Mouse (Mus musculus) forebrain, embryonic 16.5 days (tissue): Measurements from ENCODE around the gene Ffar1. TPM values are rescaled to one million over a fixed set of nuclear protein-coding genes. Genes with fewer than 3 reads are reported as not detected.

Experiments used
- ATAC-seq: fragments of 200-750 bp; cut with Nextera tagmentation; 2 replicates; pipeline ENCODE4 v1.8.0; 2017; ENCODE audit warnings: mild to moderate bottlenecking, moderate library complexity
- H3K27ac ChIP-seq: fragments of 300-500 bp; sonication (generic); 2 replicates; pipeline ENCODE4 v1.5.1; 2014; ENCODE audit warnings: low read length, control low read depth
- H3K27me3 ChIP-seq: fragments of 300-500 bp; sonication (generic); replicated peaks from 2 replicates; pipeline ENCODE4 v1.6.1; 2014; ENCODE audit warnings: low read length; ENCODE audit not compliant: control insufficient read depth, insufficient read depth
- H3K36me3 ChIP-seq: fragments of 300-500 bp; sonication (generic); 2 replicates; pipeline ENCODE4 v1.6.1; 2014; ENCODE audit not compliant: control insufficient read depth, insufficient read depth
- H3K4me1 ChIP-seq: fragments of 300-500 bp; sonication (generic); replicated peaks from 2 replicates; pipeline ENCODE4 v1.6.1; 2014; ENCODE audit warnings: low read length; ENCODE audit not compliant: control insufficient read depth, insufficient read depth
- H3K4me2 ChIP-seq: fragments of 300-500 bp; sonication (generic); 2 replicates; pipeline ENCODE4 v1.6.1; 2014; ENCODE audit warnings: mild to moderate bottlenecking, low read length, control low read depth
- H3K4me3 ChIP-seq: fragments of 300-500 bp; sonication (generic); replicated peaks from 2 replicates; pipeline ENCODE4 v1.5.1; 2014; ENCODE audit warnings: mild to moderate bottlenecking, low read length, control low read depth
- H3K9ac ChIP-seq: fragments of 300-500 bp; sonication (generic); replicated peaks from 2 replicates; pipeline ENCODE4 v1.6.1; 2014; ENCODE audit warnings: low read depth, low read length, control low read depth
- H3K9me3 ChIP-seq: fragments of 300-500 bp; sonication (generic); 2 replicates; pipeline ENCODE4 v1.6.1; 2016; ENCODE audit warnings: low read length; ENCODE audit not compliant: control insufficient read depth
- WGBS: fragments of 180-500 bp; shearing (Covaris S2); extraction: QIAGEN DNeasy Blood & Tissue Kit; methylation state at CpG from one replicate; pipeline ENCODE4 v1.1.7; 2014; 5-methylcytosine and 5-hydroxymethylcytosine counted together
- polyA plus RNA-seq: library from polyadenylated mRNA; unstranded; fragments of >200 nt; fragmentation: Nextera tagmentation; extraction: Ambion mirVana; gene quantifications from 2 replicates; pipeline ENCODE4 v1.2.1, GENCODE M21; 2015

The Ffar1 gene
- polyA plus RNA-seq, 1 experiment from 2014 or later: not detected

DNA sequence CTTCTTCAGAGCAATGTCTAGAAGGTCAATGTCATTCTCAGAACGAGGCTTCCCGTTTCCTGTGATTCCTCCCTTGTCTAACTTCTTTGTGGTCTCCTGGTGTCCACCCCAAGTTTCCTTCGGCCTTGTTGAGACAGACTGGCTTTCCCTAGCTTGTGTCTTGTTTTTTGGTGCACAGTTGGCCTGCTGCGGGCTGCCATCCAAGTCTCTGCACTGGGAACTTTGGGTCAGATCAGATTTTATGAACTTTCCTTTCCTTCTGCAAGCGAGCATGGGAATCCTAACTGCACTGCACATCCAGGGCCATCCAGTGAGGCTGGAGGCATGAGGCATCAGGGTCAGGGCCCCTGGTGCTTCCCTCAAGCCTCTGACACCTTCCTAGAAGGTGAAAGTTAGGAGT lies 39.8 kb downstream of the Ffar1 start:
- Histone ChIP-seq H3K27ac (no peak overlapping the region), H3K4me1 (no peaks in the 10 kb centered on the region), H3K27me3 (no peaks in the 10 kb centered on the region), H3K36me3 (no peaks in the 10 kb centered on the region), H3K9ac (no peak overlapping the region), H3K4me2 (no peak overlapping the region), H3K4me3 (no peak overlapping the region), H3K9me3 (no peaks in the 10 kb centered on the region)
- 70% methylated on average over 5 of the region's 5 CpGs for WGBS
- ATAC-seq: no peak

DNA sequence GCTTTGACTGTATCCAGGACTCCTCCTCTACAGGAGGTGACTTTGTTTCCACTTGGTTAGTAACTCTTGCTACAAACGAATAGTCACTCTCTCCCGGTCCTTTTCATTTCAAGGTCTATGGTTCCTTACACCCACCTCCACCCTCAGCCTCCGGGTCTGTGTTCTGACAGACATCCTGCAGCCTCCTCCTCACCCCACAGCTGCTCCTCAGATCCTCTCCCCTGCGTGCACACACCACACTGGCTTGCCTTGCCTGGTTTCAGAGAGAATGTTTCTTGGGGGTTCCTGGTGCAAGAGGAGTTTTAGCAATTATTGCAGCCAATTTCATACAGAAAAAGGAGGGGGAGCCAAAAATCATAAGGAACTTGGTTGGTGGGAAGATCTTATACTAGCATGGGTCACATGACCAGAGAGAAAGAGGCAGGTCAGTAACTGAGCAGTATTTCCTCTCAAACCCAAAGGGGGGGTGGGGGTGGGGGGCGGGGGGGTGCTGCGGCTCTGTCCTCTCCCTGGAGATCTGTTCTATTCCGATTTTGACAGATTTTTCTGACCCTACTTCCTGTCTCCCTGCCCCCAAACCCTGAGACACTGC lies 40.4 kb downstream of the Ffar1 start:
- Histone ChIP-seq H3K9ac (no peak overlapping the region), H3K4me1 (no peaks in the 10 kb centered on the region), H3K27ac (no peak overlapping the region), H3K4me2 (no peak overlapping the region), H3K4me3 (no peak overlapping the region), H3K27me3 (no peaks in the 10 kb centered on the region), H3K9me3 (no peaks in the 10 kb centered on the region), H3K36me3 (no peaks in the 10 kb centered on the region)
- no peak for ATAC-seq
- 70% methylated on average over 7 of the region's 7 CpGs for WGBS

DNA sequence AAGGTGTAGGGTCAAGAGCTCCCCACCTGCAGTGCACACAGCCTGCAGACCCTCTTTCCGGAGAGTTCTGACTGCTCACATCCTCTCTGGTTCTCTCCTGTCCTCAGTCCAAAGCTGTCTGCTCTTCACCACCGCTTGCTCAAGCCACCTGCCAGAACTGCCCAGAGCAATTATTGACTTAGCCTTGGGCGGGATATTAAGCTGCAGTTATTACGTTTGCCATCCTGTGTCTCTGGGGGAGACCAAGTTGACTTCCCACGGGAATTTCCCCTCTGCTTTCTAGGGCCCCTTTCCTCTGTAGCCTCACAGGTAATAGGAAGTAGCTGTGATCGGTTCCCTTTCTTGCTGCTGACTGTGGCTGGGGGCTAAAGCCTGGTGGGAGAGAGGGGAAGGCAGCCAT lies 41.2 kb downstream of the Ffar1 start:
- H3K9ac ChIP-seq: no peak overlapping the region
- H3K27me3 ChIP-seq: no peaks in the 10 kb centered on the region
- no peak for ATAC-seq
- no peaks in the 10 kb centered on the region for H3K4me1 ChIP-seq
- H3K36me3 ChIP-seq: no peaks in the 10 kb centered on the region
- no peak overlapping the region for H3K27ac ChIP-seq
- H3K4me2 ChIP-seq: no peak overlapping the region
- 68% methylated on average over 5 of the region's 6 CpGs for WGBS
- no peaks in the 10 kb centered on the region for H3K9me3 ChIP-seq
- H3K4me3 ChIP-seq: no peak overlapping the region

DNA sequence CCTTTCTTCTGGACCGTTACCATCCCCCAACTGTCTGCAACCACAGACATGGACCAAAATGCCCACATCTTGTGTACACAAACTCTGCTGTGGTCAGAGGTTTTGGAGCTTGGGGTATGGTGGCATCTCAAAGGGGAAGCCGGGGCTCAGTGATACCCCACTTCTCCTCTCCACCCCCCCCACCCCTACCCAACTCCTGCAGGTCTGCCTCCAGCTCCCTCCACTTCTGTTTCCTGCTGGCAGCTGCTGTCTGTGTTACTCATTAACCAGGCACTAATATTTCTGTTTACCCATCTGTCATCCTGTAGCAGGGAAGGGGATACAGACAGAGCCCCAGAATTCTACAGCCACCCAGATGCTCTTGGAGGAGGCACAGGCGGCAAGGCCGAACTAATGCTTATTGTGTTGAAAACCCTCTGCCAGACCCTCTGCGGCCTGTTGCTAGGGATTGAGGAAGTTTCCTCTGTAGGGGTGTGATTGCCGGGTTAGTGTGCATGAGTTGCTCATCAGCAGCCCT lies 49.0 kb downstream of the Ffar1 start:
- ATAC-seq: no peak
- H3K27me3 ChIP-seq: no peaks in the 10 kb centered on the region
- H3K4me2 ChIP-seq: no peak overlapping the region
- no peak overlapping the region for H3K4me3 ChIP-seq
- H3K4me1 ChIP-seq: no peaks in the 10 kb centered on the region
- H3K9ac ChIP-seq: no peak overlapping the region
- H3K27ac ChIP-seq: no peak overlapping the region
- WGBS: 61% methylated on average over 6 of the region's 6 CpGs
- no peaks in the 10 kb centered on the region for H3K36me3 ChIP-seq
- no peaks in the 10 kb centered on the region for H3K9me3 ChIP-seq

DNA sequence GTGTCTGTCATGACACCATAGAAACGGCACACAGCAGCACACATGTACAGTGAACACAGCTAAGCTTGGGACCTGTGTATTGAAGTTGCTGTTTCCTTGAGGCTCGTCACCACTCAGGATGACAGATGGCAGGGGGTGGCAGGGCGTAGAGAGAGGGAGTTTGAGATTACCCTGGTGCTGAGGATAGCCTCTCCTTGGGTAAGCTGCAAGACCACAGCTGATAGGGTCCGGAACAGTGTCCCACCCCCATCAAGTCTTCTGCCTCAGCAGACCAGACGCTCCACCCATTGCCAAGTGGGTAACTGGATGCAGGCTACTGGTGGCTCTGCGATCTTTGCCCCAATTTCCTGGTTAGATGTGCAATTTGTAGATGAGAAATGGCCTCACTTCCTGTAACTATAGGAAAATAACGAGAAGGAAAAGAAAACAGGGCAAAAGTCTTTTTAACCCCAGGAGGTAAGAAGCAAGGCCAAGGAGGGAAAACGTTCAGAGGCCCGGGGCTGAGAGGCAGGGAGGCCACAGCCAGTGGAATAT lies 49.5 kb downstream of the Ffar1 start:
- H3K27me3 ChIP-seq: no peaks in the 10 kb centered on the region
- no peaks in the 10 kb centered on the region for H3K36me3 ChIP-seq
- H3K4me2 ChIP-seq: no peak overlapping the region
- H3K27ac ChIP-seq: no peak overlapping the region
- ATAC-seq: no peak
- no peaks in the 10 kb centered on the region for H3K4me1 ChIP-seq
- no peak overlapping the region for H3K4me3 ChIP-seq
- H3K9me3 ChIP-seq: no peaks in the 10 kb centered on the region
- 75% methylated on average over 9 of the region's 9 CpGs for WGBS
- no peak overlapping the region for H3K9ac ChIP-seq

DNA sequence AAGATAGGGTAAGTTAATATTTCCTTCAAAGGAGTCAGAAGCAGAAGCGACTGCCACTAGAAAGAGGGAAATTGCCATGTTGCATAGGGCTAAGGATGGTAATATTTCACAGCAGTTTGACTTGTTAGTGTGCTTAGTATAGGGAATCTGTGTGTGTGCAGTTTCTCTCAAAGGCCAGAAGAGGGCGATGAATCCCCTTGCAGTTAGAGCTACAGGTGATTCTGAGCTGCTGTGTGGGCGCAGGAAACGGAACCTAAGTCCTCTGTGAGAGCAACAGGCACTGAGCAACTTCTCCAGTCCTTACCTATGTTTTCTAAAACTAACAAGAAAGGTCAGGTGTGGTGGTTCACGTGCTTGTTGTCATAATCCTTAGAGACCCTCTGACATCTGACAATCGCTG lies 51.0 kb downstream of the Ffar1 start:
- WGBS: 58% methylated on average over 6 of the region's 6 CpGs
- Histone ChIP-seq H3K27me3 (no peaks in the 10 kb centered on the region), H3K4me2 (no peak overlapping the region), H3K36me3 (no peaks in the 10 kb centered on the region), H3K27ac (no peak overlapping the region), H3K4me3 (no peak overlapping the region), H3K9ac (no peak overlapping the region), H3K4me1 (no peaks in the 10 kb centered on the region), H3K9me3 (no peaks in the 10 kb centered on the region)
- no peak for ATAC-seq

Other genes starting within 250 kb of the Ffar1 start
- 0.34 and 0.40 TPM in 2 replicates for gene Upk1a, start 248.7 kb downstream of the Ffar1 start, polyA plus RNA-seq
- gene Cox6b1, start 235.4 kb downstream of the Ffar1 start, polyA plus RNA-seq: 860 and 869 TPM in 2 replicates
- not detected in 2 replicates for gene Etv2, start 225.7 kb downstream of the Ffar1 start, polyA plus RNA-seq
- gene Rbm42, start 211.2 kb downstream of the Ffar1 start, polyA plus RNA-seq: 153 and 155 TPM in 2 replicates
- 34.0 and 34.5 TPM in 2 replicates for gene Haus5, start 196.6 kb downstream of the Ffar1 start, polyA plus RNA-seq
- not detected in 2 replicates for gene Pmis2, start 190.0 kb downstream of the Ffar1 start, polyA plus RNA-seq
- not detected in 2 replicates for gene 2200002J24Rik, start 162.6 kb downstream of the Ffar1 start, polyA plus RNA-seq
- 1.3 and 2.4 TPM in 2 replicates for gene Atp4a, start 149.4 kb downstream of the Ffar1 start, polyA plus RNA-seq
- gene Tmem147, start 132.0 kb downstream of the Ffar1 start, polyA plus RNA-seq: 202 and 214 TPM in 2 replicates
- 0.68 and 1.1 TPM in 2 replicates for gene Gapdhs, start 117.9 kb downstream of the Ffar1 start, polyA plus RNA-seq
- 2.2 and 2.3 TPM in 2 replicates for gene Sbsn, start 110.1 kb downstream of the Ffar1 start, polyA plus RNA-seq
- 1.1 and 2.2 TPM in 2 replicates for gene Dmkn, start 97.8 kb downstream of the Ffar1 start, polyA plus RNA-seq
- 3.9 TPM in 1 of 2 replicates, not detected in the other for gene Krtdap, start 73.7 kb downstream of the Ffar1 start, polyA plus RNA-seq
- 0.14 TPM in 1 of 2 replicates, not detected in the other for gene Ffar2, start 37.8 kb downstream of the Ffar1 start, polyA plus RNA-seq
- gene Ffar3, start 5.4 kb downstream of the Ffar1 start, polyA plus RNA-seq: not detected in 2 replicates
- gene Cd22, start 18.8 kb upstream of the Ffar1 start, polyA plus RNA-seq: 0.25 TPM in 1 of 2 replicates, not detected in the other
- 1.0 and 1.8 TPM in 2 replicates for gene Mag, start 53.3 kb upstream of the Ffar1 start, polyA plus RNA-seq
- not detected in 2 replicates for gene Hamp2, start 63.1 kb upstream of the Ffar1 start, polyA plus RNA-seq
- not detected in 2 replicates for gene Hamp, start 82.5 kb upstream of the Ffar1 start, polyA plus RNA-seq
- gene Usf2, start 95.2 kb upstream of the Ffar1 start, polyA plus RNA-seq: 30.0 and 32.3 TPM in 2 replicates
- 21.3 and 23.2 TPM in 2 replicates for gene Lsr, start 111.9 kb upstream of the Ffar1 start, polyA plus RNA-seq
- 0.26 and 0.42 TPM in 2 replicates for gene Fam187b, start 112.2 kb upstream of the Ffar1 start, polyA plus RNA-seq
- 21.7 and 23.4 TPM in 2 replicates for gene Fxyd5, start 180.9 kb upstream of the Ffar1 start, polyA plus RNA-seq
- gene Fxyd7, start 189.9 kb upstream of the Ffar1 start, polyA plus RNA-seq: 51.0 and 95.0 TPM in 2 replicates
- 10.7 and 14.5 TPM in 2 replicates for gene Fxyd1, start 195.6 kb upstream of the Ffar1 start, polyA plus RNA-seq
- 0.20 and 0.24 TPM in 2 replicates for gene Lgi4, start 197.8 kb upstream of the Ffar1 start, polyA plus RNA-seq
- gene Fxyd3, start 215.1 kb upstream of the Ffar1 start, polyA plus RNA-seq: 0.15 and 0.66 TPM in 2 replicates